Mouse (Mus musculus) left cerebral cortex, postnatal 10 days (tissue): ENCODE results near the gene Ciz1. TPM values are rescaled to one million over a fixed set of nuclear protein-coding genes. Genes with fewer than 3 reads are reported as not detected.

Experiments used
- DNase-seq, 2 experiments: peaks; one replicate each; pipeline ENCODE4 v3.0.0; 2021 to 2022; ENCODE audit warnings: low spot score in 2 of 2, mixed read lengths in 1 of 2; ENCODE audit errors: extremely low spot score in 1 of 2
- intact Hi-C: fragments of 180-260 bp; cut with DNase I; formaldehyde crosslinking; loops from one replicate; pipeline ENCODE4 v1.15.1; 2025
- total RNA-seq, 2 experiments: library from RNA; stranded (reverse); gene quantifications; 2 replicates each; pipeline ENCODE4 v1.2.3; 2021

Ciz1 gene
- total RNA-seq, result 10 to 100 TPM; 65.2 to 75.1 TPM

GRCm38 (mm10) chr2:32352151-32353006 is at the start of gene Ciz1:
TSS of gene Ciz1 (plus strand) at chr2:32352327.
- DNase-seq, result peak in 1 of 2 experiments; percentile 78
- intact Hi-C loops, result no loop called here

- intact Hi-C loops, result no loop called here
- no peak for DNase-seq
Measured at GRCm38 (mm10) chr2:32302952-32303351, 49.2 kb upstream of the Ciz1 start.

- intact Hi-C loops, result no loop called here
- DNase-seq, result no peak
Measured at GRCm38 (mm10) chr2:32304145-32304832, 47.8 kb upstream of the Ciz1 start.

GRCm38 (mm10) chr2:32305668-32306067 is 46.5 kb upstream of the Ciz1 start:
- intact Hi-C loops, result no loop called here
- DNase-seq, result no peak

- no peak for DNase-seq
- intact Hi-C loops, result no loop called here
Measured at GRCm38 (mm10) chr2:32306176-32306575, 46.0 kb upstream of the Ciz1 start.

- intact Hi-C loops, result no loop called here
- no peak for DNase-seq
Measured at GRCm38 (mm10) chr2:32307247-32307798, 44.8 kb upstream of the Ciz1 start.

- DNase-seq, result peak in 1 of 2 experiments; percentile 64
- intact Hi-C loops, result no loop called here
Measured at GRCm38 (mm10) chr2:32307941-32308760, 44.0 kb upstream of the Ciz1 start.

- intact Hi-C loops, result no loop called here
- no peak for DNase-seq
Measured at GRCm38 (mm10) chr2:32308870-32309568, 43.1 kb upstream of the Ciz1 start.

GRCm38 (mm10) chr2:32310096-32310845 is 41.9 kb upstream of the Ciz1 start:
- intact Hi-C loops, result no loop called here
- no peak for DNase-seq

GRCm38 (mm10) chr2:32311443-32312317 is 40.4 kb upstream of the Ciz1 start:
- intact Hi-C loops, result no loop called here

GRCm38 (mm10) chr2:32312318-32312964 is 39.7 kb upstream of the Ciz1 start:
- intact Hi-C loops, result no loop called here
- DNase-seq, result peak in 1 of 2 experiments; percentile 90

More at GRCm38 (mm10) chr2:32311443-32312317, 40.4 kb upstream of the Ciz1 start:
- no peak for DNase-seq

- no peak for DNase-seq
- intact Hi-C loops, result no loop called here
Measured at GRCm38 (mm10) chr2:32314831-32315230, 37.3 kb upstream of the Ciz1 start.

- DNase-seq, result no peak
- intact Hi-C loops, result no loop called here
Measured at GRCm38 (mm10) chr2:32315751-32316150, 36.4 kb upstream of the Ciz1 start.

- intact Hi-C loops, result no loop called here
- peak in 1 of 2 experiments; percentile 56 for DNase-seq
Measured at GRCm38 (mm10) chr2:32316887-32317656, 35.1 kb upstream of the Ciz1 start.

- peak in 1 of 2 experiments; percentile 80 for DNase-seq
- intact Hi-C loops, result no loop called here
Measured at GRCm38 (mm10) chr2:32317791-32318417, 34.2 kb upstream of the Ciz1 start.
